ENCODE assay signal across 1 mouse cellular context in genomic region chr1:171281528-171281923, GRCm38 (mm10).
TF ChIP-seq lines count a peak whose summit lies in the region.

No protein-coding gene starts in this region.

TF ChIP-seq in C2C12, 6 proteins besides CTCF, POLR2A, EP300 and RAD21:
- TF ChIP-seq MYOD1 (IDR thresholded peaks at IDR 0.05; ENCODE audit: control insufficient read depth, insufficient read length, low read depth): no peak
- no peak for TF ChIP-seq FOSL1 (IDR thresholded peaks at IDR 0.05; ENCODE audit: insufficient read depth, low read length, poor library complexity, severe bottlenecking)
- no peak for TF ChIP-seq MYOG (IDR thresholded peaks at IDR 0.05; ENCODE audit: control insufficient read depth, extremely low read depth, insufficient read length)
- no peak for TF ChIP-seq USF1 (IDR thresholded peaks at IDR 0.05; ENCODE audit: low read depth)
- no peak for TF ChIP-seq CEBPB (IDR thresholded peaks at IDR 0.05; ENCODE audit: low read depth)
- TF ChIP-seq MAX (IDR thresholded peaks at IDR 0.05): no peak
